Mouse (Mus musculus) forelimb bud, embryonic 11.5 days (tissue): ENCODE data around the gene Nol7.

ENCODE experiments used
- DNase-seq: peaks from one replicate; pipeline ENCODE4 v3.0.0-alpha.2; 2012; ENCODE audit warnings: low read depth, low spot score

The Nol7 gene

DNA sequence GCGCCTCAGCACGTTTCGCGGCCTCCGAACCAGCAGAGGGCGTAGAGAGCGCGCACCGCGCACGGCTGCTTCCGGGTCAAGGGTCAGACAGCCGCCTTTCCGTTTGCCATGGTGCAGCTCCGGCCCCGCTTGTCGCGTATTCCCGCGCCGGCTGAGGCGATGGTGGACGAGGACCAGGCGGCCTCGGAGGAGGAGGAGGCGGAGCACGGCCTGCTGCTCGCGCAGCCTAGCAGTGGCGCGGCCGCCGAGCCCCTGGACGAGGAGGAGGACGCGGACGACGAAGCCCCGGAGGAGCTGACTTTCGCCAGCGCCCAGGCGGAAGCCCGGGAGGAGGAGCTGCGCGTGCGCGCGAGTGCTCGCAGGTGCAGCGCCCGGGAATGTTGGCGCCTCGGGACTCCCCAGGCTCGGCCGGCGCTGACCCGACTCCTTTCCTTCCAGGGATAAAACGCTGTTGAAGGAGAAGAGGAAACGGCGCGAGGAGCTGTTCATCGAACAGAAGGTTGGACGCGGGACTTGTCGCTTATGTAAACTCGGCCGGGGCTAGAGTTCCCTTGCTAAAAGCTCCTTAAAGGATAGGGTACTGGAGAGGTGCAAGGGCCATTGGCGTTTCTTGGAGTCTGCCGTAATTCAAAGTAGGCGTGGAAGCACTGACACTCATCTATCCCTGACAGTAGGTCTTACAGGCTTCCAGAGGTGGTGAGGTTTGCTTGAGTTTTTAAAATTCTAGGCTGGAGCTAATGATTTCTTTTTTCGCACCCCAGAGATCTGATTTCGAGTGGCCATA lies at the start of gene Nol7:
Gene Nol7, plus strand, starts transcription at position 94 of the 784 bp plus-strand sequence.
- peak; percentile 95 for DNase-seq

DNA sequence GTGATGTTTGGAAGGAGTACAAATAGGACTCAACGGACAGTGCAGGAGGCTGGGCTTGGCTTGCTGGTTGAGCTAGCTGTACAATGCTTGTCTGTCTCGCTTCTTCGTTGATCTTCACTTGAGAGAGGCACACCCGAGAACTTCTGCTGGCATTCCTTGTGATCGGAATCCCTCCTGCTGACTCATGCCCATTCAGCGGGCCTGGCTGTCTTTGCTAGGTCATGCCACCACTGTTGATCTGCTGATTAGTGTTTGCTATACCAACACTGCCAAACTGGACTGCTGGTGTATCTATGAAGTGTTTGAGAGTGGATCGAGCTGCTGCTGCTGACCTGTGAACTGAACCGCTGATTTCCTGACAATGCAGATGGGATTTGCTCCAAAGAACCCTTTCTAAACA lies 48.8 kb upstream of the Nol7 start:
- no peak for DNase-seq

DNA sequence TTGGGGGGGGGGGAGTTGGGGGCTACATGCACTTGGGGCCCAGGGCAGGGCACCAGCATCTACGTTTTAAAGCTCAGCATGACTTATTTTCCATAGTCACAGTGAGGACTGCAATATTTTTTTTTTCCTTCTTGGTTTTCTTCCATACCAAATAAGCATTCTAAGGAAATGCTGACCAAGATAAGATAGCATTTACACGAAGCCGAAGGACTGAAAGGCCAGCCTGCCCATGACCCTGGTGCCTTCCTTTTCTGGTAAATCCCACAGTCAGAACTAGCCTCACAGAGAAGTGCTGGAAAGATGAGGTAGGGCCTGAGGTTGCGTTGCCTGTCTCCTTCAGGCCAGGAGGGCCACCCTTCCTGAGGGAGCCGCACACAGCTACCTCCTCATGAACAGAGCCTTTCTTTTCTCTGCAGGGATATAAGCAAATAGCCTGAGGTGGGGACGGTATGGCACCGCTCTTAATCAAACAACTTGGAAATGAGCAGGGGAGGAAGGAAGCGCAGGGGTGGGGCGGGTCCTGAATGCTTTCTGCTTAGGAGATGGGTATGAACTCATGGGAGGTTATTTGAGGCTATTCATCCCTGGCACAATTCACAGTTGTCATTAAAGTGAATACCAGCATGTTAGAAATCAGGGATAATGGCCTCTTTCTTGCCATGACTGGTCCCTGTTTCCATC lies 47.6 kb upstream of the Nol7 start:
- DNase-seq = no peak

DNA sequence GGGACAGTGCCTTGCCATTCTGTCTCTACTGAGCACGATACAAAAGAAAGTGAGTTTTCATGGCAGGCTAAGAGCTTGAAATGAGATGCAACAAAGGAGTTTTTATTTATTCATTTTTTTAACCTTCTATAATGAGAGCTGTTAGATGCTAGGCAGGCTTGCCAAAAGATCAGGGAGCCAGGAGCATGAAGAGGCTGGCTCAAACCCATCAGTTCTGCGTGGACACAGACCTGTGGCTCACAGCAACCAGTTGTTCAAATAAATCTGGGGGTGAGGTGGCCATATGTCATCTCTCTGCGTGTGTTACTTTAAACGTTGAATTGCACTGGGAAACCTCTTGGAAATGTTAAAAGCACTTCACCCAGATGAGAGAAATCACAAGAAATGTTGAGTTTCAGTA lies 44.8 kb upstream of the Nol7 start:
- no peak for DNase-seq

DNA sequence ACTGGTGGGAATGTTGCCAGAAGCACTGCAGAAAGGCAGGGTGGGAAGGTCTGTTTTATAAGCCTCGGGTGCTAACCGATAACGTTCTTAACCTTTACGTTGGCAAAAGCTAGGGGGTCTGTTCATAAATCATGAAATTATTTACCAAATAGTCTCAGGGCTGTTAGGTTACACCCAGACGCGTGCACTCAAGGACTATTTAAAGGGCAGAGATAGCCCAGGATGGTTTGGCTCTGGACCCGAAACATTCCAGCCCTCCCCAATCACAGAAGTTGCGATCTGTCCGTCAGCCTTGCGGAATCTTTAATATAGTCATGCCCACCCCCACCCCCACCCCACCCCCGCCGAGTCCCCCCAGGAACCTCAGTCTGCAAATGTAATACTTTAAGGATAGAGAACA lies 43.8 kb upstream of the Nol7 start:
- DNase-seq = no peak

- no peak for DNase-seq
These were observed 41.7 kb upstream of the Nol7 start for GRCm38 (mm10) chr13:43356346-43357125.

DNA sequence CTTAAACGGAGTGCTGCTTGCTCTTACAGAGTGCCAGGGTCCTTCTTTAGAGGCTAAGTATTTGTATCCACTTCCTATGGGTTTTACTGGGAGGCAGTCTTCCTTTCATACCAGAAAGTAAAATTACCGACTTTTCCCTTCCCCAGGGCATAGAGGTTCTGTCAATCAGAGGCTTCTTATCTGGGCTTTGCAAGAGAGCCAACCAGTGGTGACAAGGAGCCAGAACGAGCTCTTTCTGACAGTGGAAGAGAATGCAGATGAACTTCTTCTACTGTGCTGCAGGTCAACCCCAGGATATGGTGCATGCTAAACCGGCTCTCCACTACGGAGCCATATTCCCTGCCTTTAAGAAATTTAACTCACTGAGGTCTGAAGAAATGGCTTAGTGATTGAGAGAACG lies 37.7 kb upstream of the Nol7 start:
- DNase-seq = no peak

DNA sequence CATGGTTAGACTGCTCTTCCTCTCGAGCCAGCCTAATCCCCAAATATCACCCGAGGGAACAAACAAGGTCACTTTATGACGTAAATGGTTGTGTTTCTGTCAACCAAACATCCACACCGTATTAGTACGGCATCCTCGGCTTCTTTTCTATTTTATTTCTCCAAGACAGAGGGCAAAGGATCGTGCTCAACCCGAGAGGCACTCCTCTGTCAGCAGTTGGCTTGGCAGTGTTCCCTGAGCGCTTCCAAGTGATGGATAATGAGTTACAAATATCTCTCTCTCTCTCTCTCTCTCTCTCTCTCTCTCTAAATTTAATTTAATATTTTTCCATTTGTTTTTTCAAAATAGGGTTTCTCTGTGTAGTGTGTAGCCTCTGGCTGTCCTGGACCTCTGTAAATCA lies 35.8 kb upstream of the Nol7 start:
- no peak for DNase-seq

DNA sequence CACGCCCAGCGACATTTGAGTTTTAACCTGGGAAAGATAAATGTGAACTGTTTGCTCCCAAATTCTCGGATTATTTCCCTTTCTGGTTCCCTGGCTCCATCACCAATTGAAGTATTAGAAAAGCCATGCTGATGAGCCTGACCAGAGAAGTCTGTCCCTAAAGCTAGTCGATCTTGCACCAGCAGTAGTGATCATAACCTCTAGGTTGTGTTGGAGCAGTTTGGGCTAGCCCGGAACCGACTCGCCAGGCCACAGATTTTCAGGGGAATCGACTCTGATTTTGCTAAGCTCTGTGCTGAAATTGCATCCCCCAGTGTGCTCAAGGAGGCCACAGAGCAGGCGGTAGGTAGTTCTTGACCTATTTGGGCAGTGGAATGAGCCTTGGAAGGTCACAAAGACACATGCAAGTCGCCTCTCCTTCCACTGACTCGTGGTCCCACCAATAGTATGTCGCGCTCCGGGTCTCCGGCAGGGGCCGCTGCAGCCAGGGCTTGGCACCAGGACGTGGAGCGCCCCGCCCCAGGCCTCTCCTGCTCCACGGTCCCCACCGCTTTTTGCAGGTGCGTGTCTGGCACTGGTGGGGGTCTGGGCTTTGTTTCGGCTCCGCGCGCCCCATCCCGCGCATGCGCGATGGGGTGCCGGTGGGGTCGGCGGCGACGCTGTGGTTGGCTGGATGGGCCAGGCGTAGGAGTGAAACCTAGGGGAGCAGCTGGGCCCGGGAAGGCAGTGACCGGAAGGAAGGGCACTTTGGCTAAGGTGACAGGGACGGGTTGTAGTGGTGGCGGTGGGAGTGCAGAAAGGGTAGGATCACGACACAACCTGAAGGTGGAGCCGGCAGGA lies 33.0 kb upstream of the Nol7 start, which contains the start of gene Sirt5:
Gene Sirt5, plus strand, starts transcription at position 512 of the 840 bp plus-strand sequence.
- DNase-seq = peak; percentile 97

DNA sequence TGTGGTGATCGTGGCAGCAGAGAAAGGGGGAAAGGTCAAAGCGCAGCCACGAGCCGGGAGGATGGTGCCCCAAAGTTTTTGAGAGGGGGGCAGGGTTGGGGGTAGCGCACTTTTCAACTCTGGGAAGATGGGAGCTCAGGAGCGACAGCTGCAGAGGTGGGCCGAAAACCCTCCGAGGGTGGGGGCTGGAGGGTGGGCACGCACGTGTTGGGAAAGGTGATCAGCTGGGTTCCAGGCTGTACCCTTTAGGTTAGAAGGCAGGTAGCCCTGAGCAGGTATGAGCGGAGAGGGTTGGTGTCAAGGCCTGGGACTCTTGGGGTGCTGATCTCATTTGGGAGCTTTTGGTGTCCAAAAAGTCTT lies 32.4 kb upstream of the Nol7 start:
- no peak for DNase-seq

DNA sequence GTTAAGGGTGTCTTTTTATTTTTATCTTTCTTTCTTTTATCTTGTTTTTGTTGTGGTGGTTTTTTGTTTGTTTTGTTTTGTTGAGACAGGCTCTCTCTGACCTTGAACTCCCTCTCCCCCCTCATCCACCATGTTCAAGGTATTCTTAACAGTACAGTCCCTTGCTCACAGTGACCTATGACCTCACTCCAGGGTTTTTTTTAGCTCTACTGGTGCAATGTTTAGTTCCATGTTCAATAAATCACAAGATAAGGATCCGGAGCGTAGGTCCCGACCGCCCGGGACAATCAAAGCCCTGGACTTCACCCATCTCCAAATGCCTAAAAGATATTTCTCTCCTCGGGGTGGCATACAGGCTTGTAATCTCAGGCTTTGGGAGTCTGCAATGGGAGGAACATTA lies 28.1 kb upstream of the Nol7 start:
- DNase-seq = no peak

DNA sequence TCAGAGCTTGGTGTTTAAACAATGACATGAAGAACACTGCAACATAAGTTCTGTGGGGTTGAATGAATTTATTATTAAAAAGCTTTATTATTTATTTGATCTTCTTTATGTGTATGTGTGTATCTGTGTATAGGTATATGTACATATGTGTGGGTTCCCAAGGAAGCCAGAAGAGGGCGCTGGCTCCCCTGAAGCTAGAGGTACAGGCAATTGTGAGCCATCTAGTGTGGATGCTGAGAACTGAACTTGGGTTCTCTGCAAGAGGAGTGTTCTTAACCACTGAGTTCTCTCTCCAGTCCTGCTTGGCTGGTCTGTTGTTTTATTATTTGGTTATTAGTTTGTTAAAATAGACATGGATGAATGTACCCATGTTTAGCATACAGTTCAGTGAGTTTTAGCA lies 25.3 kb upstream of the Nol7 start:
- DNase-seq = no peak

DNA sequence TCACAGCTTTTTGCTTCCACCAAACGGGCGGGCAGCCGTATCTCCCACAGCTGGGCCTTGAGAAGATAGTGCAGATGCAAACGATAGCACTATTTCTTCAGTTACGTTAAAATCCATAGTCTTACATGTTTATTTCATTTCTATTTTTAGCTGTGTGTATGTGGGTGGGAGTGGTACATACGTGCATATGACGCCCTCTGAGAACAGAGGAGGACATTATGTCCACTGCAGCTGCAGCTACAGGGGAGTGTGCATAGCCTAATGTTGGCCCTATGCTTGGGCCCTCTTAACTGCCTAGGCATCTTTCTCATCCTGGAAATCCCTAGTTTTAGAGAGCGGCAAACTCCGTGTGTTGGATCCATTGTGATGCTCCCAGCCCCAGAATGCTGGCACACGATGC lies 24.0 kb upstream of the Nol7 start:
- DNase-seq = no peak

- no peak for DNase-seq
These were observed 23.2 kb upstream of the Nol7 start for GRCm38 (mm10) chr13:43374918-43375432.

DNA sequence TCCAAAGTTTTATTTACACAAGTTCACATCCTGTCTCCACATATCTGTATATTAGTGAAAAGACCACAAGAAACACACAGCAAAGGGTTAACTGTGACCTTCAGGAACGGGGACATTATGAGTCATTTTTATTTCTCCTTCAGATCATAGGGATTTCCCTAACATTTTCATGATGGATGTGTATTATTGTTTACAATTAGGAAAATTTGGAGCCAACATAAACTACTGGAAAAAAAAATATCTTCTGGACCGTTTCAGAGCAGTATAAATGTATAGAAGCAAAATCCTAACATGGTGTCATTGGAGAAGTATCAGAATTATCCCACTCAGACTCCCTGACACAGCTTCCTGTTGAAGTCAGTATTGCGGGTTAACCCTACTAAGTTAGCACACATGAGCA lies 18.2 kb upstream of the Nol7 start:
- DNase-seq = no peak

DNA sequence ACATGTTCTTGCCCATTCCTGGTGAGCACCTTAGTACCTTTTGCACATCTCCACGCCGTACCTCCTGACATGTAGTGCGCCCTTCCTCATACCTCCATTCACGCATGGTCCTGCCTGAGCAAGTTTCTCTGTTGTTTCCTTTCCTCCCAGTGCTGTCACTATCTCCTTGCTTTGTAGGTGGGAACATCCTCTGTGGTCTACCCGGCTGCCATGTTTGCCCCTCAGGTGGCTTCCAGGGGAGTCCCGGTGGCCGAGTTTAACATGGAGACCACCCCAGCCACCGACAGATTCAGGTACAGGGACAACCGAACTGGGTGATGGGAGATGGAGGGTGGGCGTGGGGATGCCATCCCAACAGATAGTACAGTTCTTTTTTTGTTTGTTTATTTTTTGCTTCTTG lies 12.9 kb upstream of the Nol7 start:
- no peak for DNase-seq

DNA sequence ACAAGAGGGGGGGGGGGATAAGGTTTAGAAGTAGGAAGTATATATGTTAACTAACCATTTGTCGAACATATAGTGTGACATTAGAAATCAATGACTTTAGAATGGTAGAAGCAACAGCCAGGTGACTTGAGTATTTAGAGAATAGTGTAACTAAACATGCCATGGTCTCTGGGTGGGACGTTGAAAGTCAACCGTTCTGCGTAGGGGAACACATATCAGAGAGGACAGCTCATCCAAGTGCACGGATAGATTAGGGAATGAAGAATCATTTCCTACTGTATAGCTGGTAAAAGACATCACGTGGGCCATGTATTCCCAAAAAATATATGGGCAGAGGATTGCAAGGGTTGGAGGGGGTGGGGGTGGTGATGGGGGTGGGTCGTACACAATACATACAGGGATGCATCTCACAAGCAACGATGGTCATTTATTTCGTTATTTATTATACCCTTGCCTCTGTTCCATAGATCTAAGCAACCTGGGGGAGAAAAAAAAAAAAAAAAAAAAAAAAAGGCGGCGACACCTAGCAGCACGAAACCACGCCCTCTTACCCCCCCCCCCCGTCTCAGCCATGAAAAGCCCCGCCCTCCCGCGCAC lies 392 bp upstream of the Nol7 start:
- no peak for DNase-seq

DNA sequence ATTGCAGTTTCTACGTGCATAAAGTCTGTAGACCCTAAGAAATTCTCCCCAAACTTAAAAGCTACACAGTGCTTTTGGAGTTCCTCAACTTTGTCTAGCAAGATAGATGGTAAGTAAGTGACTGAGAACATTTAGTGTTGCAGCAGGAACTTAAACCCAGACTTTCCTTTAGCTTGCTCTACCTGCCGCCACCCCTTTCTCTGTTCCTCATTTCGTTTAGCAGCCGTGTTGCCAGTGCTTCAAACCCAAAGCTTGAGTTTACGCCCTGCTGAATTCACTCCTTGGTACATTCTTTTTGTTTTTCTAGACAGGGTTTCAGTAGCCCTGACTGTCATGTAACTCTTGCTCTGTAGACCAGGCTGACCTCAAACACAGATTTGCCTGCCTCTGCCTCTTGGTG lies 1.4 kb downstream of the Nol7 start:
- no peak for DNase-seq

- DNase-seq = no peak
These were observed 14.1 kb downstream of the Nol7 start for GRCm38 (mm10) chr13:43412311-43412710.

DNA sequence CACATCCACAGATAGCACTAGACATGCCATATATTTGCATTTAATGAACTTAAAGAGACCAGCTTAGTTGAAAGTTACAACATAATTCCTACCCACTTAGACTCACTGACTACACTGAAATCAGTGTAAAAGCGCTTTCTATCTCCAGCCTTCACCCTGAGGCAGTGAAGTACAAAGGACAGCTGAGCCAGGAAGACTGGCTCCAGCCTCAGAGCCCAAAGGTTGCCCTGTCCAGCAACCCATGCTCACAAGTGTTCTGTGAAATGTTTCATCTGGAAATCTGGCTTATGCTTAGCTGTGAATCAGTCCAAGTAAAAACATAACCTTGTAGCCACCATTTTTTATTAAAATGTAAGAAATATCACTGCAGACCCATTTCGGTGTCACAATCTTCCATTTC lies 15.4 kb downstream of the Nol7 start:
- no peak for DNase-seq

- no peak for DNase-seq
These were observed 17.1 kb downstream of the Nol7 start for GRCm38 (mm10) chr13:43415249-43415648.
